Mouse (Mus musculus) layer of hippocampus, adult 18-20 months (tissue): ENCODE measurements around the gene Fam135a. TPM values are rescaled to one million over a fixed set of nuclear protein-coding genes. Genes with fewer than 3 reads are reported as not detected.
"Not testable (repeated sequence)": the region's sequence is repeated elsewhere in the genome, so short reads cannot be mapped to it uniquely, and the experiment has no call there.

Experiments used
- DNase-seq, 2 experiments: peaks; one replicate each; pipeline ENCODE4 v3.0.0; 2022; ENCODE audit warnings: low spot score in 2 of 2
- total RNA-seq, 2 experiments: library from RNA; stranded (reverse); gene quantifications; 2 replicates each; pipeline ENCODE4 v1.2.3; 2021

Gene Fam135a
- total RNA-seq, 2 experiments from 2014 or later: 23.5 to 23.8 TPM

DNA sequence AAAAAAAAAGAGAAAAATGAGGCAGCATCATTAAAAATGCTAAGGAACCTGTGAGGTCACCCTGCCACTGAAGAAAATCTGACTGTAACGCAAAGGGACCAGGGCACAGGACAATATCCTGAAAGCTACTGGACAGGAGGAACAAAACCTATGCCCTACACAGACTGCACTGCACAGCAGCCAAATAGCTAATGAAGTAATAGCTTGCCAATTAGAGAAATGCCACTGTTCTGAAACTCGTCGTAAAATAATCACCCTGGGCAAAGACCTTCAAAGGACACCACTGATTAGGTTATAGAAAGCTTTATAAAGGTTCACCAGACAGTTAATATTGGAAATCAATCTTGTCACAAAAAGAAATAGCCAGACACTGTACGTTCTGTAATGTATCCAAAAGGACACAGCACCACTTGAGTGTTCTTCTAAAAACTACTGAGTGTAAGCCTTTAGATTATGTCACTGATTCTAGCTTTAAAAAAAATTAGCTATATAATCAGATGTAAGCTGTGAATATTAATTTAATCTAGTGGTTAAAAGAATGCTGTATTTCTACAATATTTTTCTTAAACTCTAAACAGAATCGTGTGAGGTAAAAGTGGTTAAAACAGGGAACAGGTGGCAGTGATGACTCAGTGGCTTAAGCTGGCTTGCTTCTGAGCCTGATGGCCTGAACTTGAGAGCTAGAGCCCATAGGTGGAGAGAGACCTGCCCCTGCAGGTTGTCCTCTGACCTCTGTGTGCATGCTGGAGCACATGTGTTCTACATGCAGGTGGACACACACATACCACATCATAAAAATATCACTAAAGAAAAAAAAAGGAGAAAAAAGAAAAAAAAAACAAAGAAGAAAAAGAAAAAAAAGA lies 26.5 kb downstream of the Fam135a start:
- no peak for DNase-seq

DNA sequence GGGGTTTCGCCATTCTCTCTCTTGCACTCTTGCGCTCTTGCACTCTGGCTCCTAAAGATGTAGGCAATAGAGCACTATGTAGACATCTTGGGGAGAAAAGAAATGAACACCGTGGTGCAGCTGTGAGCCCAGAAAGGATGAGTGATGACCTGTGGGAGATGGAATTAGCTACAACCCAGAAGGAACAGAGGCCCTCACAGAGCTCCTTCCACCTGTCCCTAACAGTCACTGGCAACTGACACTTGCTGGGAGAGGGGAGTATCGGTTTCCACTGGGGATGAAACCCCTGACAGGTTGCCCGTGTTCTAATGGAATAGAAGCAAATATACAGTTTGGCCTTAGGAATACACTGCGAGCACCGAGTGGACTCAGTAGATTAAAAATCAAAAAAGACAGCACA lies 31.3 kb downstream of the Fam135a start:
- no peak for DNase-seq

DNA sequence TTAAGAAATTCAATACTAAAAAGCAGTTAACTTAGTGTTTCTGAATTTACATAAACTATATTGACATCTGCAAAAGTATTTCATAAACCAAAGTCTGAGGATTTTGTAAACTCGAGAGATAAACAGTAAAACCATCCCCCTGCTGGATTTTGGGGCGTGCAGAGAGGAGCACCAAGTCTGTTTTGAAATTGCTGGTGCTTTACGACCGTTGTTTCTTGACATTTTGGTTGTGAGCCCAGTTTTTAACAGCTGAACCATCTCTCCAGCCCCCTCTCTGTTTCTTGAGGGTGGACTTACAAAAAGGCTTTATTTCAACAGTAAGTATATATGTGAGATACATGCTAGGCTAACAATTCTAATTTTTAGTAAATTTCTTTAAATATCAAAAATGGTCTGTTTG lies 33.4 kb downstream of the Fam135a start:
- DNase-seq: no peak

DNA sequence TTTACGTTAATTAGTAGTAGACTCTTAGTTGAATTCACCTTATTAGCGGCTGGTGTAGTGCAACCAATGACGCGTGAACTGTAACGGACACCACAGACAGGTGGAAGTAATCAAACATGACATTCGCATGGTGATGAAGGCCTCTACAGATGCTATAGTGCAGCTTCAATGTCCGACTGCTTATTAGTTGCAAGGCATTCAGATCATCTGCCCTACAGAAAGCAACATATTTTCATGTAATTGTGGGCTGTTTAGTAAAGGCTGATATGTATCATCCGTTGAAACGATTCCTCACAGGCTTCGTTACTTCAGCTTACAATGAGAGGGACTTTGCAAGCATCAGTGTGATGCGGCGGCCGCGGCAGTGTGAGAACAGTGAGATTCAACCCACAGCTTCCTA lies 44.4 kb downstream of the Fam135a start:
- no peak for DNase-seq

DNA sequence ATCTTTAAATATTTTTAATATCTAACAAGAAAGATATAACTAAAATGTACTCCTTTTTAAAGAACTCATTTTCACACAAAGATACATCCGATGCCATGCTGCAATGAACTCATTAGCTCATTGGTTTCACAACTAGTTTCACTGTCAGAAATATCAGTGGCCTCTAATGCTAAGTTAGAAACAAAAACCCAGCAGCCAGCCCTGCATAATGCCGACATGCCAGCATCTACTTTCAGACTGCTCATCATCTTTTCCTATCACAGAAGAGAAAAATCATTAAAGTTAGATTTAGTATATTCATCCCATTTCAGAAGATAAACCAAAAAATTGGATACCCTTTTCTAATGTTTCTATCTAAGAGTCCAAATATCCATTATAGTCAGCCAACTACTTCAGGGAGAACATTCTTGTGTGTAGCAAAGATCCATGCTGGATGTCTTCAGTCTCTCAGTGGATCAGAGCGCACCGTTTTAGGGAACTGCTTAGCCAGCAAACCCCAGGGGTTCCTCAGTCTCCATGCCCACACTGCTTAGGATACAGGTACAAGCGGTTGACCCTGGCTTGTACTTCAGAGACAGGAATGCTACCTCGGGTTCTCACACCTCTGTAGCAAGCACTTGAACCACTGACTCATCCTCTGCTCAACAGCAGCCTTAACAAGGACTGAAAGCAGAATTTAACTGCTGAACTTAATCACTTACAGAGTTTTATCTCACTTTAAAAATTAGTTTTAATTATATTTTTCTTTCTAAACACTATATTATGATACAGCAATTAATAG lies 53.2 kb downstream of the Fam135a start:
- no peak for DNase-seq

DNA sequence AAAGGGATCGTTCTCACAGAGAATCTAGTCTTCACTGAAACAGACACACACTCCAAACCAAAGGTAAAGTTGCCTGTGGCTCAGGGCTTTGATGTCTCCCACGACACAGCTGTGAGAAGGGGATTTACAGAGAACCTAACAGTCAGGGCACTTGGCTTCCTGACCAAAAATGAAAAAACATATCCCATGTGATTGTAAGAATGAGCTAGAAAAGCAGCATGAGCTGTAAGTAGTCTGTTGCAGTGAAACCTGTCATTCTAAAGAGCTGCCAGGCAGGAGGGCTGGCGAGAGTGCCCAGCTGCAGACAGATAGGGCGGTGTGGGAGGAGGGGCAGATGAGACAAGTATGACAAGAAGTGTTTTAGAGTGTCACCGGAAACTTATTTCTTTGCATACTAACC lies 54.5 kb downstream of the Fam135a start:
- no peak for DNase-seq

DNA sequence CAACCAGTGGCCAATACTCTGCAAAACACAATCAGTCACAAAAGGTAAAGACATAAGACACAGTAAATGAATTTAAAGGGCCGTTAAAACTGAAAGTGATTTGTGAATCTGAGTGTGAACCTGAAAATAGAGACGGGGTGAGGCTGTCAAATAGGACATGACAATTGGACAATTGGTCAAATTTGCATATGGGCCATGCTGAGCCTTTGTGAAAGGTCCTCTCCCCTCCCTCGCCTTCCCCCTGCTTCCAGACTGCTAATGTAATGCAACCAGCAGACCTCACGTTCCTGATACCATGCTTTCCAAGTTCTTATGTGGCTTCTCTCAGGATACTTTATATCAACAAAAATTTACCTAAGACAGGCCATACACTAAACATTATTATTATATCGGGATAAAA lies 57.1 kb downstream of the Fam135a start:
- DNase-seq: no peak

DNA sequence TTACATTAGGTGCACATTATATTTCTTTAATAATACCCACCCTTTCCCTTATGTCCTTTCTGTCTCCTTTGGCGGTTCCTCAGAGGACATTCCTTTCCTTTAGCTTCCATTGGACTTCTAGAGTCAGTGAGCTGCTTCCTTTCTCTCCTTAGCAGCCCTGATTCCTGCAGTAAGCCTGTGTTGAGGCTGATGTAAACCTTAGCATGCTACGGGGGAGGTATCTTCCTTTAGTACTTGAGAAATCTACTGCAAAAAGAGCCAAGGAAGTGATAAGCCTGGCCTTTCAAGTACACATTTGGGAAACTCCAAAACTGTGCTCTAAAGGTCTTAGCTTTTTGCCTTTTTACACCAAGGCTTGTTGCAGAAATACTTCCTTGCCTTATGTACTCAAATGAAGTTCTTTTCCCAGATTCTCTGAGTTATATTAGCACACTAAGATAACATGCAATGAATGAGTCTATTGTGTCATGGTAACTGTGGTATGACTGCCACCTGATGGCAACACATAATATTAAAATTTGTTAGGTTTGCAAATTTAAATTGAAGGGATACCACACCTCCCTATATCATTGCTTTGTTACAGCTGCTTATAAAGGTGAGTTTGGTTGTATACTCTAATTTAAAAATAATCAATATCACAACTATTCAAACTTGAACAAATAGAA lies 66.2 kb downstream of the Fam135a start:
- peak in 1 of 2 experiments; percentile 29 for DNase-seq

DNA sequence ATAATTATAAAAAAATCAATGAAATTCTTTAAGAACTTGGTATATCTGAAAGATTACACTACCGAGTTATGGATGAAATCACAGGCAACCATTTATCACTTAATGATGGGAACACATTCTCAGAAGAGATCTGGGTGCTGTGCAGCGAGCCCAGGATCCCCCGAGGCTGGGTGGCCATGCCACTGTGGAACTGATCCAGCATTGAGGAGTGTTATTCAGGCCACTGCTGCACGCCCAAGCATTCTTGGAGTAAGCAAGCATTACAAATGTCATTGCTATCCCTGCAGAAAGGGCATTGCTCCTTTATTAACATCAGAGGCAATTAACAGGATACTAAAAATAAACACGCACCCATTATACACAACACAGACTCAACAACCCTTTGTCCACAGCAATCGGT lies 89.3 kb downstream of the Fam135a start:
- DNase-seq: no peak

DNA sequence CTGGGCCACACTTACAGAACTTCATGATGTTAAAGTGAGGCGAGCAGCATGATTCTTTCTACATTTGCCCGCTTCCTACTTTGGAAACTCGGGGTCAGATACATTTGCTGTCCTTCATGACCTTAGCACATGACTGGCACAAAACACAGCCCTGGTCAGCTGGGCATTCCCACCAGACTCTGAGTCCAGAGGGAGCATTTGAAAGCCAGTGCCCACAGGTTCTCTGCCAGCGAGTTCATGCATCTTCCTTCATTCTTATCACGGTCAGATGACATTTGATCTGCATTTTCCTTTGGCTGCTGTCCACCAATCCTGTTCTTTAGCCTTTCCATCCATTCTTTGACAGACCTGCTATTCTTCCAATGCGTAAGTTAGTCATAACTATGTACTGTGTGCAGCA lies 90.1 kb downstream of the Fam135a start:
- no peak for DNase-seq

DNA sequence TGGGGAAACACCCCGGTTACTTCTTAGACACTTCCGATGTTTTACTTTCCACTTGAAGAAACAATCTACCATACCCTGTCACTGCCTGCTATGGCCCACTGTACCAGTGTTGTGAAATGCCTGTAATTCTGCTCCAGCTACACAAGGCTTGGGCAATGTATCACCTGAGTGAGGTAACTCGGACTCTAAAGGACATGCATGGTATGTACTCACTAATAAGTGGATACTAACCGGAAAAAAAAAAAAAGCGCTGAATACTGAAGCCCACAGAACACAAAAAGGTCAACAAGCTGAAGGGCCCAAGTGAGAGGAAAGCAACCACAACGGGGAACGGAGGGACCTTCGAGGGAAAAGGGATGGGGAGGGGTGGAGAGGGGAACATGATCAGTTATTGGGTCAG lies 92.5 kb downstream of the Fam135a start:
- DNase-seq: no peak

DNA sequence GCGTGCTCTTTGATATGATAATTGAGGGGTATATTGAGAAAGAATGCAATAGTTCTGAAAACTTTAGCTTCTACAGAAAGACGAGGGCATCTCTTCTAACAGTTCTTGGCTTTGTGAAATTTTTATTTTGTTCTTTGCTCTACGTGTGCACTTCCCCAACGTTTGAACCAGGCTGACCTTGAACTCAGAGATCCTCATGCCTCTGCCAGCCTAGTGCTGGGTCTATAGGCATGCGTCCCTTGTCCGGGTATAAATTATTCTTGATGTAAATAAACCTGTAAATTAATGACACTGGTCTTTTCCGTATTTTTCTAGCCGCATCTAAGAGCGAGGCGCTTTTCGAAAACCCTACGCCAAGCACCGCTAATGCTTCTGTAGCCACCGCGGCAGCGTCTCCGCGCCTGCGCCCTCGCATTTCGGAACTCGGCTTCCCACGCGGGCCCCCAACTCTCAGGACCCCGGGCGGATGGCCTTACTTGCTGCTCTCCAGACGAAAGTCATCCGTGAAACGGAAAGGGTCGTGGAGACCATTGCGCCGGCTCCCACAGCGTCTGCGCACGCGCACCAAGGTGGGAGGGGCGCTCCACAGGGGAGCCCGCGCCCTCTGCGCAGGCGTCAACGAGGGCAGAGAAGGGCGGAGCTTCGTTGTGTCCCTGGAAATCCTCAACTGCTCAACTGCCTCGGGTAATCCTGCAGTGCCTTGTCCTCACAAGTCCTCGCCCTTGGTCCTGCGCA lies 94.9 kb downstream of the Fam135a start, which contains the start of gene Sdhaf4:
Gene Sdhaf4, minus strand, starts transcription at position 587 of the 735 bp plus-strand sequence.
- peak; percentile 90 to 94 for DNase-seq

DNA sequence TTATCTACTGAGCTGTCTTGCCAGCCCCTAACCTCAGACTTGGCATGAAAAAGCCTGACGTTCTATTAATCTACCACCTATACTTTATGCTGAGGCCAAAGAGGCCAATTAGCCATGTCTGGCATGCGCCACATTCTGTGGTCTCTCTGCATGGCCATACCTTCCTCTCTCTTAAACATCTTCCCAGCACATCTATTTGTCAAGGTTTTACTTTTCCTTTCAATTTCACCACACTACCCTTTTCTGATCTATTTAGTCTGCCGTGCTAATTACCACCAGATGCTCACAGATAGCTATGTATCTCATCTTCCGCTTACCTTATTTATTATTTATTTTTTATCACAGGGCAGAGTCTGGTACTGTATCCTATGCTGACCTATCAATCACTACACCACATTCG lies 100.8 kb downstream of the Fam135a start:
- no peak for DNase-seq

DNA sequence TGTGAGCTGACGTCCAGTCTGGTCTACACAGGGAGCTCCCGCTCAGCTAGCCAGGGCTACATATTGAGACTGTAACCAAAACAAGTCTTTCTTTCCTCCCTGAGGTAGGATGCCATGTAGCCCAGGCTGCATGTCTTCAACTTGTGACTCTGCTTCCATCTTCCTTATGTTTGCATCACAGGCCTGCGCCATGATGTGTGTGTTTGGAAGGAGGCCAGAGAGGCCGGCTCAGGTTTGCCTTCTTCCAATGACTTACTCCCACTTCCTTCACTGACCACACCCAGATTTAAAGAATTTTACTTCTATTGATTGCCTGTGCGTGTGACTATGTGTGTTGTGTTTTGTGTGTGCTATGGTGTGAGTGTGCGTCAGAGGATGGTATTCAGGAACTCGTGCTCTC lies 101.3 kb downstream of the Fam135a start:
- DNase-seq: no peak

DNA sequence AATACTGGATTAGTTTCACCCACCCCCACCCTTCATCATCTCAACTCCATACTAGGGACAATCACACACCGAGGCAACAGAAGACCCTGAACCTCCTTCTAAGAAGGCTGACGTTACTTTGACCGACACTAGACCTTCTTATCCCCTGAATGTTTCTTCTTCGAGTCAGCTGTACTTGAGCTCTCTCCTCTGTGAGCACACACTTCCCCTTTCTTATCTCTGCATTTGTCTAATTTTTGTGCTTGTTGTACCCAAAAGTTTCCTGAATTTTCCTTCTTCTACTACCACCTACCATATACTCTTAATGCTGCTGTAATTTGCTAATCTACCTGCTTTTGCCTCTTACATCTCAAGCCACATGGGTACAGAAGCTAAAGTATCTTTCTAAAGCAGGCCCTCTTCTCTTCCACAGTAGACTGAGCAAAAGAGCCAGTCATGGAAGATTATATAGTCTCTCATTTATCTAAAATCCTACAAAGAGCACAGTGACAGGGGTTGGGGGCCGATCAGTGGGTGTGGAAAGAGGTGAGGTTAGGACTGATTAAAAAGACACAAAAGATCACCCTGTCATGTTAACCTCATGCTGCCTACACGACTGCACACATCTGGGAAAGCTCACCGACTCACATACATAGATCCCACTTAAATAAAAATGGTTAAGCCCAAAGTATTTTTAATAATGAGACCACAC lies 101.9 kb downstream of the Fam135a start:
- no peak for DNase-seq

DNA sequence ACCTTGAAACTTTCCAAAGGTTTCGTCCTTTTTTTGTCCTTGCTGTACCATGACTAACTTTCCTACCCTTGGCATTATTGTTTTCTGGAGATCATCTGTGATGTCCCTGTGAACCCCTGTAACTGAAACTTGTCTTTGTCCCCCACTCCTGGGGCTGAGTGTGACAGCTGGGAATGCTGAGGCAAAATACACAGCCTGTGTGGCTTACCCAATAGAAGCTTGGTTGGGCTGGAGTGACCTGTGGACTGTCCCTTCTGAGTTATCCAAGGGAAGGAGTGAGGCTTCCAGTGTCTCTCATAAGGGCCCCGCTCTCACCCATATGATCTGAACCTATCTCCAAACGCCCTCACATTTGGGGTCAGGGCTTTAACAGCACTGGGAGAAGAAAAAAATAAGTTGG lies 102.6 kb downstream of the Fam135a start:
- no peak for DNase-seq

DNA sequence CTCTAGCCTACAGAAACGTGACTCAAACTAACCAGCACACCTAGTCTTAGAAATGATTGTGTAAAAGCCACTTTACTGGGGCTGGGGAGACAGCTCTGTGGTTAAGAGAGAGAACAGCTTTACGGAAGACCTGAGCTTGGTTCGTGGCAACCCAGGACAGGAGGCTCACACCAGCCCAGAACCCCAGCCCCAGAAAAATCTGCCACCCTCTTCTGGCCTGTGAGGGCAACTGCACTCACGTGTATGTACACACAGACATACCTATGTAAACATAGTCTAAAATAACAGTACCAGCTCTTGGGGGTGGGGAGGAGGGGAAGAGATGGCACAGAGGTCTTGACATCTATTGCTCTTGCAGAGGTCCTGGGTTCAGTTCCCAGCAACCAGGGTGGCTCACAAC lies 104.7 kb downstream of the Fam135a start:
- no peak for DNase-seq

DNA sequence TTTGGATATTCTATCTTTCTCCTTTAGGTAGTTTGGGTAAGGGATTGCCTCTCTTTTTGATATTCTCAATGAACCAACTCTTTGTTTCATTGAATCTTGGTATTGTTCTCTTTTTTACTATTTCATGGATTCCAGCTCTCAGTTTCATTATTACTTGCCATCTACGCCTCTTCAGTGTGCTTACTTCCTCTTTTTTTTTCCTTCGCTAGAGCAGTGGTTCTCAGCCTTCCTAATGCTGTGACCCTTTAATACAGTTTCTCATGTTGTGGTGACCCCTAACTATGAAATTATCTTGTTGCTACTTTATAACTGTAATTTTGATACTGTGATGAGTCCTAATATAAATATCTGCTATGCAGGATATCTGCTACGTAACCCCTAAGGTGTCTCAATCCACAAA lies 117.0 kb downstream of the Fam135a start:
- no peak for DNase-seq

DNA sequence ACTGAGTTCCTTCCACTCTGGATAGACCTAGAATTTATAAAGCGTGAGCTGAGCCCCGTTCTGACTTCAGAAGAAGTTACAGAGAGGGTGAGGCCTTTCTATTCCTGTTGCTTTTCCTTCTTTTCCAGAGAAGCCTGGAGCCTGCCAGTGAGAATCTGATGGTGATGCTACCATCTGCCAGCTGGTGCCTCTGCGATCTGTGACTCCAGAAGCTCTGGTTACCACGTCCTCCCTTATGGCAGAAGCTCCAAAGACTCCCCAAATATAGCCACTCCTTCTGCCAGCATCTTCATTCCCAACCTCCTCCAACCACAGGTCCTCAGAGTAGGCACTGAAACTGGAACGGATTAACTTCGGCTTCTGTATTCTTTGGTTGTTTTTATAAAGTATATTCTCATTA lies 121.9 kb downstream of the Fam135a start:
- peak; percentile 54 to 74 for DNase-seq

DNA sequence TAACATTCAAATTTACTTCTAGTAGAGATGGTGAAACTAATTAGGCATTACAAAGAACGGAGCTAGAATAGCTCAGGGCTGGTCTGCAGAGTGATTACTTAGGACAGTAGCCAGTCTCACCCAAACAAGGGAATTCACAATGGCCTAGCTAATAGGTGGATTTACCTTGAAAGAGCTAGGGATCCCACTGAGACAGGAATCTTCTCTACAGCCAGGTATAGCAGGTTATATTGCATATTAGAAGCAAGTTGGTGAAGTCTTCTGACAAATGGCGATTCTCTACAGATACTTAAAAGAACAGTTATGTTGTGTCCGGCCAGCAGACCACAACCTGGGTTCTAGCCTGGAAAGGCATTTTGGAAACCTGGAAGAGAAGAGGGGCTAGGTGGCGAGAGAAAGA lies 129.0 kb downstream of the Fam135a start:
- DNase-seq: not testable (repeated sequence)
